Mouse (Mus musculus): ENCODE measurements around the gene Grb14. TPM values are rescaled to one million over a fixed set of nuclear protein-coding genes. Genes with fewer than 3 reads are reported as not detected.
A peak's percentile ranks its signal among the peaks of the same experiment; 100 is the strongest.

Grb14 gene
- total and polyA plus RNA-seq, 2 experiments from 2014 or later: 23.4 to 40.3 TPM

- whole genome bisulfite sequencing: 65% methylated on average over 3 of the region's 3 CpGs
- no peaks in the 10 kb centered on the region for H3K9me3 ChIP-seq (ENCODE audit: low read length)
- TF ChIP-seq CTCF (IDR thresholded peaks at IDR 0.05; ENCODE audit: low read depth): peak; percentile 26; the same call in 1 of the 2 replicates
- H3K4me3 ChIP-seq (ENCODE audit: low read depth, low read length): no peak overlapping the region
- no peaks in the 10 kb centered on the region for H3K36me3 ChIP-seq (ENCODE audit: insufficient read depth)
- H3K4me2 ChIP-seq (ENCODE audit: low read depth): no peak overlapping the region
- no peak overlapping the region for H3K27ac ChIP-seq (ENCODE audit: low read depth, low read length)
- no peaks in the 10 kb centered on the region for H3K27me3 ChIP-seq (ENCODE audit: insufficient read depth, low read length)
- no peak for DNase-seq
- ATAC-seq: no peak
- no peaks in the 10 kb centered on the region for H3K4me1 ChIP-seq (ENCODE audit: insufficient read depth)
- H3K9ac ChIP-seq: no peak overlapping the region
These were observed 77.3 kb downstream of the Grb14 start for GRCm38 (mm10) chr2:64947484-64947883.

- Histone ChIP-seq H3K4me3 (ENCODE audit: low read depth, low read length) (no peak overlapping the region), H3K9ac (no peak overlapping the region), H3K4me1 (ENCODE audit: insufficient read depth) (no peaks in the 10 kb centered on the region), H3K36me3 (ENCODE audit: insufficient read depth) (no peaks in the 10 kb centered on the region), H3K27me3 (ENCODE audit: insufficient read depth, low read length) (no peaks in the 10 kb centered on the region), H3K4me2 (ENCODE audit: low read depth) (no peak overlapping the region), H3K9me3 (ENCODE audit: low read length) (no peaks in the 10 kb centered on the region), H3K27ac (ENCODE audit: low read depth, low read length) (no peak overlapping the region)
- DNase-seq (no peak), ATAC-seq (no peak)
- no peak for TF ChIP-seq CTCF (IDR thresholded peaks at IDR 0.05; ENCODE audit: low read depth)
- 61% methylated on average over 5 of the region's 5 CpGs for WGBS
These were observed 103.9 kb downstream of the Grb14 start for GRCm38 (mm10) chr2:64920879-64921278.

GRCm38 (mm10) chr2:64915448-64915847, 109.3 kb downstream of the Grb14 start:
- Histone ChIP-seq H3K4me1 (ENCODE audit: insufficient read depth) (no peaks in the 10 kb centered on the region), H3K27ac (ENCODE audit: low read depth, low read length) (no peak overlapping the region), H3K9me3 (ENCODE audit: low read length) (no peaks in the 10 kb centered on the region), H3K27me3 (ENCODE audit: insufficient read depth, low read length) (no peaks in the 10 kb centered on the region), H3K9ac (no peak overlapping the region), H3K4me2 (ENCODE audit: low read depth) (no peak overlapping the region), H3K4me3 (ENCODE audit: low read depth, low read length) (no peak overlapping the region), H3K36me3 (ENCODE audit: insufficient read depth) (no peaks in the 10 kb centered on the region)
- peak; percentile 91 for ATAC-seq
- 23% methylated on average over 6 of the region's 6 CpGs for WGBS
- peak; percentile 72 for DNase-seq
- TF ChIP-seq CTCF (IDR thresholded peaks at IDR 0.05; ENCODE audit: low read depth): peak; percentile 71

GRCm38 (mm10) chr2:64904877-64905276, 119.9 kb downstream of the Grb14 start:
- Histone ChIP-seq H3K36me3 (ENCODE audit: insufficient read depth) (no peaks in the 10 kb centered on the region), H3K9ac (no peak overlapping the region), H3K27ac (ENCODE audit: low read depth, low read length) (no peak overlapping the region), H3K9me3 (ENCODE audit: low read length) (no peaks in the 10 kb centered on the region), H3K4me3 (ENCODE audit: low read depth, low read length) (no peak overlapping the region), H3K4me2 (ENCODE audit: low read depth) (no peak overlapping the region), H3K4me1 (ENCODE audit: insufficient read depth) (no peaks in the 10 kb centered on the region), H3K27me3 (ENCODE audit: insufficient read depth, low read length) (no peaks in the 10 kb centered on the region)
- TF ChIP-seq CTCF (IDR thresholded peaks at IDR 0.05; ENCODE audit: low read depth): peak; percentile 75
- 78% methylated on average over 5 of the region's 5 CpGs for WGBS
- DNase-seq (peak; percentile 67), ATAC-seq (peak; percentile 51; the same call in 1 of the 2 replicates)

- Histone ChIP-seq H3K4me3 (ENCODE audit: low read depth, low read length) (no peak overlapping the region), H3K4me2 (ENCODE audit: low read depth) (no peak overlapping the region), H3K27ac (ENCODE audit: low read depth, low read length) (no peak overlapping the region), H3K4me1 (ENCODE audit: insufficient read depth) (no peaks in the 10 kb centered on the region), H3K36me3 (ENCODE audit: insufficient read depth) (no peaks in the 10 kb centered on the region), H3K9ac (no peak overlapping the region), H3K27me3 (ENCODE audit: insufficient read depth, low read length) (no peaks in the 10 kb centered on the region), H3K9me3 (ENCODE audit: low read length) (no peaks in the 10 kb centered on the region)
- TF ChIP-seq CTCF (IDR thresholded peaks at IDR 0.05; ENCODE audit: low read depth): no peak
- WGBS: 37% methylated on average over 5 of the region's 5 CpGs
- DNase-seq: peak; percentile 16
- no peak for ATAC-seq
These were observed 126.9 kb downstream of the Grb14 start for GRCm38 (mm10) chr2:64897844-64898243.

GRCm38 (mm10) chr2:64893233-64893632, 131.6 kb downstream of the Grb14 start:
- Histone ChIP-seq H3K9me3 (ENCODE audit: low read length) (no peaks in the 10 kb centered on the region), H3K9ac (no peak overlapping the region), H3K4me1 (ENCODE audit: insufficient read depth) (no peaks in the 10 kb centered on the region), H3K27ac (ENCODE audit: low read depth, low read length) (no peak overlapping the region), H3K27me3 (ENCODE audit: insufficient read depth, low read length) (no peaks in the 10 kb centered on the region), H3K36me3 (ENCODE audit: insufficient read depth) (no peaks in the 10 kb centered on the region), H3K4me2 (ENCODE audit: low read depth) (no peak overlapping the region), H3K4me3 (ENCODE audit: low read depth, low read length) (no peak overlapping the region)
- WGBS: 67% methylated on average over 7 of the region's 7 CpGs
- peak; percentile 30 for TF ChIP-seq CTCF (IDR thresholded peaks at IDR 0.05; ENCODE audit: low read depth)
- DNase-seq: no peak
- no peak for ATAC-seq

- Histone ChIP-seq H3K27ac (ENCODE audit: low read depth, low read length) (no peak overlapping the region), H3K4me3 (ENCODE audit: low read depth, low read length) (no peak overlapping the region), H3K4me2 (ENCODE audit: low read depth) (no peak overlapping the region), H3K9me3 (ENCODE audit: low read length) (no peaks in the 10 kb centered on the region), H3K9ac (no peak overlapping the region), H3K27me3 (ENCODE audit: insufficient read depth, low read length) (no peaks in the 10 kb centered on the region), H3K36me3 (ENCODE audit: insufficient read depth) (no peaks in the 10 kb centered on the region), H3K4me1 (ENCODE audit: insufficient read depth) (no peaks in the 10 kb centered on the region)
- ATAC-seq: peak; percentile 71; the same call in 1 of the 2 replicates
- TF ChIP-seq CTCF (IDR thresholded peaks at IDR 0.05; ENCODE audit: low read depth): no peak
- WGBS: 20% methylated on average over 6 of the region's 6 CpGs
- DNase-seq: no peak
These were observed 137.6 kb downstream of the Grb14 start for GRCm38 (mm10) chr2:64887098-64887757.
